ENCODE assay signal across 12 mouse cellular contexts in genomic region chr10:127351285-127351595, GRCm38 (mm10). TPM values are rescaled to one million over a fixed set of nuclear protein-coding genes. Genes with fewer than 3 reads are reported as not detected.
A peak's percentile ranks its signal among the peaks of the same experiment; 100 is the strongest.
DNase-seq lines count a peak whose midpoint lies in the region; ATAC-seq and TF ChIP-seq lines count a peak whose summit lies in the region.
"Had no signal": no experiment of that assay in that cellular context is flagged by ENCODE, and none has a peak within 500 bp of the region (broad histone marks: within the 10 kb centered on the region; RNA-seq: fewer than 3 reads in every experiment).

No protein-coding gene starts in this region.

- H3K4me2 ChIP-seq in forebrain, postnatal 0 days (ENCODE audit: low read depth): 0 out of 2 replicates have a peak overlapping the region, but pooled peaks have one; percentile 36
- no peak overlapping the region for H3K4me2 ChIP-seq in forebrain, embryonic 15.5 days (replicated peaks)
- H3K4me2 ChIP-seq in limb, embryonic 11.5 days (ENCODE audit: low read depth, severe bottlenecking): peak overlapping the region; percentile 36; the same call in 1 of the 2 replicates
- peak overlapping the region; percentile 69 for H3K4me2 ChIP-seq in myocyte (ENCODE audit: low read depth)

- TF ChIP-seq POLR2A in liver, adult 2 months (IDR thresholded peaks at IDR 0.05; ENCODE audit: extremely low read depth, insufficient read depth, low read length): no peak
- no peak for TF ChIP-seq POLR2A in myocyte (IDR thresholded peaks at IDR 0.05; ENCODE audit: insufficient read length, low read depth)

- H3K9me3 ChIP-seq in forebrain, postnatal 0 days (ENCODE audit: low read length): no peaks in the 10 kb centered on the region
- no peaks in the 10 kb centered on the region for H3K9me3 ChIP-seq in forebrain, embryonic 15.5 days
- no peaks in the 10 kb centered on the region for H3K9me3 ChIP-seq in limb, embryonic 11.5 days (ENCODE audit: control insufficient read depth, low read length)

- no peak for DNase-seq in forebrain, postnatal 0 days
- DNase-seq in liver, adult 2 months (ENCODE audit: extremely low read depth, low read depth, low spot score): peak; percentile 34
- no peak for DNase-seq in liver
- DNase-seq in limb, embryonic 11.5 days (ENCODE audit: low spot score): no peak
- no peak for DNase-seq in right cerebral cortex, adult 18-20 months
- no peak for DNase-seq in retina, embryonic 14.5 days (ENCODE audit: low spot score)

- ATAC-seq in forebrain, postnatal 0 days: no peak
- ATAC-seq in forebrain, embryonic 15.5 days (replicated peaks): no peak
- no peak for ATAC-seq in limb, embryonic 11.5 days (ENCODE audit: insufficient number of reproducible peaks, low FRiP score, low TSS enrichment, low read depth)

- H3ac ChIP-seq in myocyte (ENCODE audit: control insufficient read depth, insufficient read length): no peak overlapping the region

- no peak overlapping the region for H3K27ac ChIP-seq in forebrain, postnatal 0 days (ENCODE audit: low read depth, low read length)
- no peak overlapping the region for H3K27ac ChIP-seq in forebrain, embryonic 15.5 days (replicated peaks)
- H3K27ac ChIP-seq in liver, adult 2 months (replicated peaks; ENCODE audit: insufficient read depth, low read depth, low read length): peak overlapping the region; percentile 95
- H3K27ac ChIP-seq in limb, embryonic 11.5 days (replicated peaks; ENCODE audit: low read depth, low read length): no peak overlapping the region

- no peaks in the 10 kb centered on the region for H3K4me1 ChIP-seq in forebrain, postnatal 0 days (ENCODE audit: insufficient read depth)
- peaks cover 3% of the 10 kb centered on the region for H3K4me1 ChIP-seq in forebrain, embryonic 15.5 days
- H3K4me1 ChIP-seq in liver, adult 2 months (ENCODE audit: control insufficient read depth, insufficient read depth, low read length): peaks cover 25% of the 10 kb centered on the region
- no peaks in the 10 kb centered on the region for H3K4me1 ChIP-seq in limb, embryonic 11.5 days (ENCODE audit: control insufficient read depth, insufficient read depth, low read length)

- WGBS in forebrain, postnatal 0 days: 90% methylated on average over 8 of the region's 8 CpGs
- 85% methylated on average over 8 of the region's 8 CpGs for WGBS in forebrain, embryonic 15.5 days
- WGBS in liver, adult 2 months: 26% methylated on average over 8 of the region's 8 CpGs
- WGBS in limb, embryonic 11.5 days: 76% methylated on average over 8 of the region's 8 CpGs

- peaks cover 13% of the 10 kb centered on the region; the same call in 1 of the 2 replicates for H3K79me2 ChIP-seq in liver, adult 2 months (ENCODE audit: control insufficient read depth, insufficient read depth, low read length)
- H3K79me2 ChIP-seq in myocyte (ENCODE audit: control insufficient read depth, insufficient read depth): no peaks in the 10 kb centered on the region

- no peak for TF ChIP-seq CTCF in forebrain, postnatal 0 days (IDR thresholded peaks at IDR 0.05; ENCODE audit: low read depth)
- no peak for TF ChIP-seq CTCF in liver, adult 2 months (IDR thresholded peaks at IDR 0.05; ENCODE audit: low read depth, low read length)

- no peaks in the 10 kb centered on the region for H3K36me3 ChIP-seq in forebrain, postnatal 0 days (ENCODE audit: insufficient read depth)
- H3K36me3 ChIP-seq in forebrain, embryonic 15.5 days: no peaks in the 10 kb centered on the region
- H3K36me3 ChIP-seq in liver, adult 2 months (ENCODE audit: control insufficient read depth, insufficient read depth, low read length): peaks cover 7% of the 10 kb centered on the region; the same call in 1 of the 2 replicates
- no peaks in the 10 kb centered on the region for H3K36me3 ChIP-seq in limb, embryonic 11.5 days (ENCODE audit: control insufficient read depth, insufficient read depth, low read length)
- no peaks in the 10 kb centered on the region for H3K36me3 ChIP-seq in myocyte (ENCODE audit: control insufficient read depth, insufficient read depth)

- no peaks in the 10 kb centered on the region for H3K27me3 ChIP-seq in forebrain, postnatal 0 days (ENCODE audit: insufficient read depth, low read length)
- H3K27me3 ChIP-seq in forebrain, embryonic 15.5 days: no peaks in the 10 kb centered on the region
- H3K27me3 ChIP-seq in liver, adult 2 months (ENCODE audit: control insufficient read depth, insufficient read depth, low read length): no peaks in the 10 kb centered on the region
- no peaks in the 10 kb centered on the region for H3K27me3 ChIP-seq in limb, embryonic 11.5 days (ENCODE audit: control insufficient read depth, insufficient read depth, low read length)
- peaks cover 10% of the 10 kb centered on the region for H3K27me3 ChIP-seq in myocyte (ENCODE audit: control insufficient read depth, insufficient read depth, insufficient read length)

- H3K9ac ChIP-seq in forebrain, postnatal 0 days: no peak overlapping the region
- H3K9ac ChIP-seq in forebrain, embryonic 15.5 days (replicated peaks): no peak overlapping the region
- H3K9ac ChIP-seq in liver, adult 2 months (ENCODE audit: low read depth, low read length): peak overlapping the region; percentile 80
- no peak overlapping the region for H3K9ac ChIP-seq in limb, embryonic 11.5 days (ENCODE audit: low read length)

- no peak overlapping the region for H3K4me3 ChIP-seq in forebrain, postnatal 0 days (ENCODE audit: low read depth, low read length)
- no peak overlapping the region for H3K4me3 ChIP-seq in forebrain, embryonic 15.5 days
- H3K4me3 ChIP-seq in liver, adult 2 months (ENCODE audit: insufficient read depth, low read depth, low read length): peak overlapping the region; percentile 67
- no peak overlapping the region for H3K4me3 ChIP-seq in limb, embryonic 11.5 days (ENCODE audit: low read depth, low read length)
- H3K4me3 ChIP-seq in myocyte: peak overlapping the region; percentile 0

TF ChIP-seq in myocyte, 11 proteins besides CTCF, POLR2A, EP300 and RAD21:
- no peak for TF ChIP-seq POLR2AphosphoS2 (IDR thresholded peaks at IDR 0.05; ENCODE audit: insufficient read length, low read depth)
- TF ChIP-seq REST (IDR thresholded peaks at IDR 0.05; ENCODE audit: insufficient read depth, insufficient read length): no peak
- TF ChIP-seq MYOD1 (IDR thresholded peaks at IDR 0.05; ENCODE audit: control insufficient read depth in 1 of 3, insufficient read length in 2 of 3, low read depth in 2 of 3): no peak
- no peak for TF ChIP-seq MAX (IDR thresholded peaks at IDR 0.05; ENCODE audit: low read depth)
- TF ChIP-seq USF1 (IDR thresholded peaks at IDR 0.05; ENCODE audit: low read depth): no peak
- TF ChIP-seq SRF (IDR thresholded peaks at IDR 0.05; ENCODE audit: control insufficient read depth, insufficient read length, low read depth): no peak
- TF ChIP-seq E2F4 (IDR thresholded peaks at IDR 0.05; ENCODE audit: insufficient read depth): no peak
- no peak for TF ChIP-seq MYOG (IDR thresholded peaks at IDR 0.05; ENCODE audit: control insufficient read depth in 1 of 3, insufficient read depth in 1 of 3, insufficient read length in 2 of 3, low read depth in 2 of 3)

RNA-seq across cellular contexts. Expression of gene Inhbe, which starts 3.0 kb away (rescaled TPM):
- total RNA-seq in forebrain, postnatal 0 days (2014; rRNA removed): under 0.01 TPM in 1 of 2 replicates, not detected in the other
- polyA plus RNA-seq in forebrain, postnatal 0 days (2015; fragmentation: Nextera tagmentation; extraction: Ambion mirVana): not detected in 2 replicates
- 0.04 TPM in 1 of 2 replicates, not detected in the other for polyA plus RNA-seq in forebrain, embryonic 15.5 days (2015; fragmentation: Nextera tagmentation; extraction: Ambion mirVana)
- total RNA-seq in liver, adult 2 months (2014; rRNA removed): 4.8 and 7.5 TPM in 2 replicates
- 20.8 and 22.6 TPM in 2 replicates for polyA plus RNA-seq in liver, adult 2 months (2012; rRNA removed)
- 0.03 and 0.15 TPM in 2 replicates for polyA plus RNA-seq in limb, embryonic 11.5 days (2014; fragmentation: Nextera tagmentation; extraction: Ambion mirVana)
- 0.10 TPM for polyA plus RNA-seq in myocyte (2012; fragmentation: generic; extraction: Trizol)
- total RNA-seq: gastrocnemius, postnatal 36 days; megakaryocyte-erythroid progenitor cell, adult 5-6 weeks had no signal
- polyA plus RNA-seq: testis, adult 2 months had no signal

RNA-seq across cellular contexts. Expression of gene Gli1, which starts 9.5 kb away (rescaled TPM):
- 2.5 and 5.1 TPM in 2 replicates for total RNA-seq in forebrain, postnatal 0 days (2014; rRNA removed)
- 0.89 and 1.2 TPM in 2 replicates for polyA plus RNA-seq in forebrain, postnatal 0 days (2015; fragmentation: Nextera tagmentation; extraction: Ambion mirVana)
- polyA plus RNA-seq in forebrain, embryonic 15.5 days (2015; fragmentation: Nextera tagmentation; extraction: Ambion mirVana): 1.2 and 1.5 TPM in 2 replicates
- total RNA-seq in liver, adult 2 months (2014; rRNA removed): not detected in 2 replicates
- 0.04 TPM in 2 replicates for polyA plus RNA-seq in liver, adult 2 months (2012; rRNA removed)
- polyA plus RNA-seq in limb, embryonic 11.5 days (2014; fragmentation: Nextera tagmentation; extraction: Ambion mirVana): 8.5 and 11.2 TPM in 2 replicates
- 1.00 TPM for polyA plus RNA-seq in myocyte (2012; fragmentation: generic; extraction: Trizol)
- total RNA-seq: megakaryocyte-erythroid progenitor cell, adult 5-6 weeks had no signal

RNA-seq across cellular contexts. Expression of gene Inhbc, which starts 19.0 kb away (rescaled TPM):
- not detected in 2 replicates for total RNA-seq in forebrain, postnatal 0 days (2014; rRNA removed)
- polyA plus RNA-seq in forebrain, postnatal 0 days (2015; fragmentation: Nextera tagmentation; extraction: Ambion mirVana): not detected in 2 replicates
- polyA plus RNA-seq in forebrain, embryonic 15.5 days (2015; fragmentation: Nextera tagmentation; extraction: Ambion mirVana): not detected in 2 replicates
- 8.2 and 18.4 TPM in 2 replicates for total RNA-seq in liver, adult 2 months (2014; rRNA removed)
- 58.0 and 61.8 TPM in 2 replicates for polyA plus RNA-seq in liver, adult 2 months (2012; rRNA removed)
- 0.15 TPM in 1 of 2 replicates, not detected in the other for polyA plus RNA-seq in limb, embryonic 11.5 days (2014; fragmentation: Nextera tagmentation; extraction: Ambion mirVana)
- polyA plus RNA-seq in myocyte (2012; fragmentation: generic; extraction: Trizol): not detected
- total RNA-seq: gastrocnemius, postnatal 36 days; left cerebral cortex, postnatal 25 days; megakaryocyte-erythroid progenitor cell, adult 5-6 weeks had no signal

RNA-seq across cellular contexts. Expression of gene R3hdm2, which starts 28.9 kb away (rescaled TPM):
- total RNA-seq in forebrain, postnatal 0 days (2014; rRNA removed): 47.5 and 51.0 TPM in 2 replicates
- polyA plus RNA-seq in forebrain, postnatal 0 days (2015; fragmentation: Nextera tagmentation; extraction: Ambion mirVana): 28.6 and 37.2 TPM in 2 replicates
- 39.2 and 43.6 TPM in 2 replicates for polyA plus RNA-seq in forebrain, embryonic 15.5 days (2015; fragmentation: Nextera tagmentation; extraction: Ambion mirVana)
- 15.8 and 17.5 TPM in 2 replicates for total RNA-seq in liver, adult 2 months (2014; rRNA removed)
- 66.9 and 70.1 TPM in 2 replicates for polyA plus RNA-seq in liver, adult 2 months (2012; rRNA removed)
- polyA plus RNA-seq in limb, embryonic 11.5 days (2014; fragmentation: Nextera tagmentation; extraction: Ambion mirVana): 35.8 and 45.7 TPM in 2 replicates
- polyA plus RNA-seq in myocyte (2012; fragmentation: generic; extraction: Trizol): 63.4 TPM

RNA-seq across cellular contexts. Expression of gene Arhgap9, which starts 29.5 kb away (rescaled TPM):
- total RNA-seq in forebrain, postnatal 0 days (2014; rRNA removed): 0.52 and 0.69 TPM in 2 replicates
- polyA plus RNA-seq in forebrain, postnatal 0 days (2015; fragmentation: Nextera tagmentation; extraction: Ambion mirVana): 0.81 and 0.99 TPM in 2 replicates
- 0.62 and 1.1 TPM in 2 replicates for polyA plus RNA-seq in forebrain, embryonic 15.5 days (2015; fragmentation: Nextera tagmentation; extraction: Ambion mirVana)
- total RNA-seq in liver, adult 2 months (2014; rRNA removed): 1.5 and 2.0 TPM in 2 replicates
- polyA plus RNA-seq in liver, adult 2 months (2012; rRNA removed): 1.8 and 2.1 TPM in 2 replicates
- 5.3 and 5.5 TPM in 2 replicates for polyA plus RNA-seq in limb, embryonic 11.5 days (2014; fragmentation: Nextera tagmentation; extraction: Ambion mirVana)
- polyA plus RNA-seq in myocyte (2012; fragmentation: generic; extraction: Trizol): 0.77 TPM

Comparison
In these comparisons a context has a peak if more than half of its experiments do, and no peak if none do; other contexts are left out.
1. H3K4me3 ChIP-seq: peak in liver, adult 2 months (single experiment) and myocyte (single experiment); none in forebrain, postnatal 0 days (single experiment), forebrain, embryonic 15.5 days (single experiment) and limb, embryonic 11.5 days (single experiment).
2. RNA of gene Inhbe, which starts 3.0 kb away (polyA plus RNA-seq): 20.8 to 22.6 TPM in liver, adult 2 months; 0.03 to 0.15 TPM in limb, embryonic 11.5 days, 0.10 TPM in myocyte (single experiment), not detected in forebrain, postnatal 0 days and 0.04 TPM in forebrain, embryonic 15.5 days; every median in the first group is over 10 times any median in the second.
3. RNA of gene Inhbc, which starts 19.0 kb away (polyA plus RNA-seq): 58.0 to 61.8 TPM in liver, adult 2 months; 0.15 TPM in limb, embryonic 11.5 days, not detected in myocyte (single experiment), not detected in forebrain, postnatal 0 days and not detected in forebrain, embryonic 15.5 days; every median in the first group is over 10 times any median in the second.